Mouse (Mus musculus) lung, embryonic 15.5 days (tissue): Measurements from ENCODE around the gene Sncg. TPM values are rescaled to one million over a fixed set of nuclear protein-coding genes. Genes with fewer than 3 reads are reported as not detected.

Experiments
- ATAC-seq: fragments of 200-750 bp; cut with Nextera tagmentation; 2 replicates; pipeline ENCODE4 v1.8.0; 2017; ENCODE audit warnings: moderate number of reproducible peaks, borderline replicate concordance; ENCODE audit not compliant: low FRiP score, low TSS enrichment; ENCODE audit errors: extremely low read depth
- H3K27ac ChIP-seq: fragments of 300-500 bp; sonication (generic); 2 replicates; pipeline ENCODE4 v1.5.1; 2015; ENCODE audit warnings: moderate library complexity, mild to moderate bottlenecking, inconsistent platforms
- H3K27me3 ChIP-seq: fragments of 300-500 bp; sonication (generic); 2 replicates; pipeline ENCODE4 v1.6.1; 2015; ENCODE audit warnings: inconsistent platforms
- H3K36me3 ChIP-seq: fragments of 300-500 bp; sonication (generic); 2 replicates; pipeline ENCODE4 v1.6.1; 2015; ENCODE audit warnings: inconsistent platforms
- H3K4me1 ChIP-seq: fragments of 300-500 bp; sonication (generic); 2 replicates; pipeline ENCODE4 v1.6.1; 2015; ENCODE audit warnings: inconsistent platforms
- H3K4me2 ChIP-seq: fragments of 300-500 bp; sonication (generic); 2 replicates; pipeline ENCODE4 v1.6.1; 2015; ENCODE audit warnings: inconsistent platforms, mild to moderate bottlenecking, moderate library complexity
- H3K4me3 ChIP-seq: fragments of 300-500 bp; sonication (generic); 2 replicates; pipeline ENCODE4 v1.5.1; 2015; ENCODE audit warnings: mild to moderate bottlenecking, inconsistent platforms
- H3K9ac ChIP-seq: fragments of 300-500 bp; sonication (generic); 2 replicates; pipeline ENCODE4 v1.6.1; 2015; ENCODE audit warnings: inconsistent platforms
- H3K9me3 ChIP-seq: fragments of 300-500 bp; sonication (generic); 2 replicates; pipeline ENCODE4 v1.6.1; 2016; ENCODE audit warnings: inconsistent platforms
- WGBS: fragments of 180-500 bp; shearing (Covaris S2); methylation state at CpG from one replicate; pipeline ENCODE4 v1.1.7; 2015; 5-methylcytosine and 5-hydroxymethylcytosine counted together
- polyA plus RNA-seq: library from polyadenylated mRNA; unstranded; fragments of >200 nt; fragmentation: Nextera tagmentation; extraction: Ambion mirVana; gene quantifications from 2 replicates; pipeline ENCODE4 v1.2.1, GENCODE M21; 2015

The Sncg gene
- polyA plus RNA-seq, 1 experiment from 2014 or later, result 7.5 TPM

DNA sequence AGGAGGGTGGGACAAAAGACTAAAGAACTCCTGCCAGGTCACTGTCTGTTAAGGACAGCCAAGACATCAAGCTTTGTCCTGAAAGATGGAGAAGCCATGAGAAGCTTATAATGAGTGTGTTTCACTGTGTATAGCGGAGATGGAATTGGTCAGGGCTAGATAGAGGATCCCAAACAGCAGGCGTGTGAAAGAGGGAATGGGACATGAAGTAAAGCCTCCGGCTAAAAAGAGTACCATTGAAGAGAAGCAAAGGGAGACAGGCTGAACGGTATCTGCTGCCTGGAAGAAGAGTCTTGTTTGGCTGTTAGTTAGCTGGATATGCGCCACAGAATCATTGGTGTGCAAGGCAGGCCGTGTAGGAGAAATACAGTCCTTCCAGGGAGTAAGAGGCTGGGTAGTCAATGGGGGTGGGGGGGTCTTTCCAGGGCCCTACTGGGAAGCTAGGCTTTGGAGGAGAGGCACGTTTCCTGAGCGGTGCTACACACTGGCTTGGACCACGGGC, 43.9 kb downstream of the Sncg start:
- 90% methylated on average over 9 of the region's 9 CpGs for WGBS
- Histone ChIP-seq H3K27ac (no peak overlapping the region), H3K4me3 (no peak overlapping the region), H3K4me1 (no peaks in the 10 kb centered on the region), H3K9ac (no peak overlapping the region), H3K9me3 (no peaks in the 10 kb centered on the region), H3K36me3 (peaks cover 56% of the 10 kb centered on the region), H3K4me2 (no peak overlapping the region), H3K27me3 (no peaks in the 10 kb centered on the region)
- ATAC-seq, result no peak

DNA sequence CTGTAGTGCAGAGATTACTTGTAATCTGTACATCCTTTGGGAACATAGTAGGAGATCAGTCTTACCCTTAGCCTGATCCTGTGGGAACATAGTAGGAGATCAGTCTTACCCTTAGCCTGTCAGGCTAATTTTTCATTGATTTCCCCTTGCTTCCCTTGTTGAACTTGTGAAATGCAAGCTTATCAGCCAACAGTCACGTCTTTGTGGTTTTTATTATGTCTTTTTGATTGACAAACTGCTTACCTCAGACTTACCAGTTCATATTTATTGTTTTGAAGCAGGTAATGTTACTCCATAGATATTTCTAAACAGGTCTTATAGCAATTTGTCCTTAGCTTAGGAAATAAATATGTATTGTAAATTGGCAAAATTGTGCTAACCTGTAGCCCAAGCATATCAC, 47.0 kb downstream of the Sncg start:
- Histone ChIP-seq H3K4me3 (no peak overlapping the region), H3K36me3 (peaks cover 46% of the 10 kb centered on the region), H3K4me1 (no peaks in the 10 kb centered on the region), H3K4me2 (no peak overlapping the region), H3K9ac (no peak overlapping the region), H3K27ac (no peak overlapping the region), H3K27me3 (no peaks in the 10 kb centered on the region), H3K9me3 (no peaks in the 10 kb centered on the region)
- no peak for ATAC-seq
- WGBS, result 65% methylated on average over 1 of the region's 1 CpGs

DNA sequence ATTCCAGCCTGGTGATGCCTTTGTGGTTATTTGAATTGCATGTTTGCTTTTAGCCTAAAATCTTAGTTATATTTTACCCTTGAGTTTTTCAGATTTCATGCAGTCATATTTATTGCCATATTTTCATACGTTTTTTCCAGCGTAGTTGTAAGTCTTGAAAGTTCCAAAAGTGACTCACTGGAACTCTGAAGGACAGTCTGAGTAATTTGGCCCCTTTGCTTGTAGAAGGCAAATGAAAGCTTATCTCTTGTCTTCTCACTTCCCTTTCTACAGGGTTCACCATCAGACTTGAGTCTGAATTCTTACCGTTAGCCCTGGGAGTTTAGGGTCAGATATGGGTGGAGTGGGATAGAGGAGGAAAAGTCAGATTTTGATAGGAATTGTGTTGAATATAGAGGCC, 48.0 kb downstream of the Sncg start:
- Histone ChIP-seq H3K27ac (no peak overlapping the region), H3K36me3 (peaks cover 40% of the 10 kb centered on the region), H3K4me1 (no peaks in the 10 kb centered on the region), H3K9me3 (no peaks in the 10 kb centered on the region), H3K4me3 (no peak overlapping the region), H3K4me2 (no peak overlapping the region), H3K9ac (no peak overlapping the region), H3K27me3 (no peaks in the 10 kb centered on the region)
- whole genome bisulfite sequencing, result 82% methylated on average over 3 of the region's 3 CpGs
- ATAC-seq, result no peak

DNA sequence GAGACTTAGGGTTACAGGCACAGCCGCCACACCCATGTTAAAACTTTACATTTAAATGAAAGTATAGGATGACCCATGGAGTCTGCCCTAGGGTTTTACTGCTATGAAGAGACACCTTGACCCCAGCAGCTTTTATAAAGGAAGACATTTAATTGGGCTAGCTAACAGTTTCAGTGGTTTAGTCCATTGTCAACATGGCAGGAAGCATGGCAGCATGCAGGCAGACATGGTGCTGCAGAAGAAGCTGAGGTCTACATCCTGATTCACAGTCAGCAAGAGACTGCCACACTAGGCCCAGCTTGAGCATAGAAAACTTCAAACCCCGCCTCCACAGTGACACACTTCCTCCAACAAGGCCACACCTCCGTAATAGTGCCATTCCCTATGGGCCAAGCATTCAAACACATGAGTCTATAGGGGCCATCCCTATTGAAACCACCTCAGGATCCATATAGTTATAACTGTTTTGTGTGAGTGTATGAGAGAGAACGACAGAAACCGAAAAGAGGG, 51.0 kb downstream of the Sncg start:
- Histone ChIP-seq H3K36me3 (peaks cover 27% of the 10 kb centered on the region), H3K27me3 (no peaks in the 10 kb centered on the region), H3K4me3 (no peak overlapping the region), H3K27ac (no peak overlapping the region), H3K9me3 (no peaks in the 10 kb centered on the region), H3K9ac (no peak overlapping the region), H3K4me2 (no peak overlapping the region), H3K4me1 (no peaks in the 10 kb centered on the region)
- WGBS, result 96% methylated on average over 5 of the region's 5 CpGs
- ATAC-seq, result no peak

Other genes with a start within 250 kb of the Sncg start
- gene Npy4r, start 222.3 kb downstream of the Sncg start, polyA plus RNA-seq, result 0.09 and 0.13 TPM in 2 replicates
- 0.30 and 0.57 TPM in 2 replicates for gene Gprin2, start 173.1 kb downstream of the Sncg start, polyA plus RNA-seq
- 0.66 and 0.72 TPM in 2 replicates for gene Syt15, start 155.2 kb downstream of the Sncg start, polyA plus RNA-seq
- gene Shld2, start 64.3 kb downstream of the Sncg start, polyA plus RNA-seq, result 10.1 and 12.6 TPM in 2 replicates
- gene Glud1, start 64.1 kb downstream of the Sncg start, polyA plus RNA-seq, result 66.4 and 68.7 TPM in 2 replicates
- gene Fam25c, start 19.4 kb downstream of the Sncg start, polyA plus RNA-seq, result not detected in 2 replicates
- gene Mmrn2, start 676 bp upstream of the Sncg start, polyA plus RNA-seq, result 12.7 and 14.3 TPM in 2 replicates
- 39.1 and 39.2 TPM in 2 replicates for gene Bmpr1a, start 128.6 kb upstream of the Sncg start, polyA plus RNA-seq
- not detected in 2 replicates for gene 9230112D13Rik, start 148.0 kb upstream of the Sncg start, polyA plus RNA-seq
- gene Ldb3, start 213.9 kb upstream of the Sncg start, polyA plus RNA-seq, result 8.3 and 9.5 TPM in 2 replicates
- 0.15 and 0.29 TPM in 2 replicates for gene Opn4, start 225.4 kb upstream of the Sncg start, polyA plus RNA-seq